Mouse (Mus musculus): ENCODE data around the gene Mobp.
"Not testable (repeated sequence)": the region's sequence is repeated elsewhere in the genome, so short reads cannot be mapped to it uniquely, and the experiment has no call there.

Gene Mobp

DNA sequence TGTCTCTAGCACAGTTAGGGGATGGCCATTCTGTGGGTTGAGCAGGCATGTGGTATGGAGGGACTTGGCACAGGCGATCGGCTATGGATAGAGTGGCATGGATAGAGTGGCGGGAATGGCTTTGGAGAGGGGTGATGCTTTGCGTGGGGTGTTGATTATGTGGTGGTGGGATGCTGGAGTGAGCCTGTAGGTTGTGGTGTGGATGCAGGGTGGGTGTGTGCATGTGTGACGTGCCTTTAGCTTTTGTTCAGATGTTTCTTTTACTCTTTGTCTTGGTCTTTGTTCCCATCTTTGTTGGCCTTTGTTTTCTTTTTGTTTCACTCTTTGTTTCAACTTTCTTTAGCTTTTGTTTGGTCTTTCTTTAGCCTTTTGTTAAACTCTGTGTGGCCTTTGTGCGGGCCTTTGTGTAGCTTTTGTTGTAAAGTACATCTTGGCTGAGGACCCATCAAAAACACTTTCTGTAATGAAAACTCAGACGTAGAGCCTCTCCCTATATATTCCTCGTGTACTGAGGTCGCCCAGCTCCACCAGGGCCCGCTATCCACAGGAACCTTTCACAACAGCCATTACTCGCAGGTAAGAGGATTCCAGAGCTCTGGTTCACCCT is at the start of gene Mobp:
TSS of gene Mobp (plus strand) at position 486 of the 607 bp plus-strand sequence.
- DNase-seq: no peak

DNA sequence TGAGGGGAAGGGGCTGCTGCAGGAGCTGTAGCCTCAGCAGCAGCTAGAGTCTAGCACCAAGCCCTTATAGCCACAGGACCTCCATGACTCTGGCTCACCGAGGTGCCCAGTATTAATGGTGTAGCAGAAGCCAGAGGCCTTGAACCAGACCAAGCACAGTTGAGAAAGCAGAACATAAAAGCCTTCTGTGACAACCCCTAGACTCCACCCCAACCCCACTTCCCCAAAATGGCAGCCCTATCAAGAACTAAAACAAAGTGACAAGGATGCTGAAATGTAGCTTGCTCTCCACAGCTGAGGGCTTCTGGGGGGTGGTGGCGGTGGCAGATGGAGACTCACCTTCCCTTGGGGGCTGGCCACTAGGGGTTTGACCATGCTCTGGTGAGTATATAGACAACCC is 48.3 kb upstream of the Mobp start:
- no peak for DNase-seq

DNA sequence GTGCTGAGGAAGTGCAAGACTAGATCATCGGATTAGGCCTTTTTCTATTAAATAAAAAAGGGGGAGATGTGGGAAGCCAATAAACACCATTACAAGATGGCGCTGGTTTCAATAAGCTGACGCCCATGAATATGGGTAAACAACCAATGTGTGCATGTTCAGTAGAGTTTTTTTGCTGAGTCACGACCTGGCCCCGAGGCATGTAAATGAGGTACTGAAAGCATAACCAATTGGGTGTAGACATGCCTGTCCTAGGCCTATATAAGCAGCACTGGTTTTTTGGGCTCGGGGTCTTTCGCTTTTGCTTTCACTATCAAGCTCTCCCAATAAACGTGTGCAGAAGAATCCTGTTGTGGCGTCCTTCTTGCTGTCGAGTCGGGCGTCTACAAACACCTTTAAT is 40.6 kb upstream of the Mobp start:
- DNase-seq: not testable (repeated sequence)

DNA sequence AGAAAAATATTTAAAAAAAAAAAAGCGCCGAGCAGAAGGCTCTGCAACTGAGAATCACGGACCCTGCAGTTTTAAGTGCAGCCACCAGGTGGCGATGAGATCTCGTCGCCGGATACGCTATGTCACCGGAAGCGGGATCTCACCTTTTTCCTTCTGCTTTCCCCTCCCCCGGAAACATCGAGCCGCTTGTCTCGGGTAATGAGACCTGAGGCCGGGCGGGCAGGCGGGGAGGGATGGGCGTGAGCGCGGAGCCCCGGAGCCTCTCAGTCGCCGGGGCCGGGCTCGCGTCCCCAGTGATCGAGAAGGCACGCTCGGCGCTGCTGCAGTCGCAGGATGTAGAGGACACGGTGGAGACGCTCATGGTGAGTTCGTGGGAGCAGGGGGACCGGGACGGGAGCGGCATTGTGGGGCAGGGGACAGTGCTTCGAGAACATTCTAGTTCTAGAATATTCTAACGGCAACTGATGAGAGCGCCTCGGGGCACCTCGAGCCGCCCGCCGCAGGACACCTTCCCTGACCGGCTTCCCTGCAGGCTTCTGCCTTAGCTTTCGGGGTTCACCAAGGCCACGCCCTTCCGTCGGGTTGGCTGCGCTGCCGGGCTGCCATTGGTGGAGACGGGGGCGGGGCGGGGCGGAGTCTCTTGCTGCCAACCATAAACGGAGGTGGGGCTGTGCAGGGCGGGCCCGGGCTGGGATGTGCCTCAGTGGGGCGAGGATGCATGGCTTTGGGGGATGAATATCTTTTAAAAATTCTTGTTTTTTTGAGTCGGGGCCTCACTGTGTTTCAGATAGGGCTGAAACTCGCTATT is 39.1 kb upstream of the Mobp start, which contains the start of gene Slc25a38:
TSS of gene Slc25a38 (plus strand) at position 164 of the 808 bp plus-strand sequence.
- peak; percentile 96 to 99 for DNase-seq

DNA sequence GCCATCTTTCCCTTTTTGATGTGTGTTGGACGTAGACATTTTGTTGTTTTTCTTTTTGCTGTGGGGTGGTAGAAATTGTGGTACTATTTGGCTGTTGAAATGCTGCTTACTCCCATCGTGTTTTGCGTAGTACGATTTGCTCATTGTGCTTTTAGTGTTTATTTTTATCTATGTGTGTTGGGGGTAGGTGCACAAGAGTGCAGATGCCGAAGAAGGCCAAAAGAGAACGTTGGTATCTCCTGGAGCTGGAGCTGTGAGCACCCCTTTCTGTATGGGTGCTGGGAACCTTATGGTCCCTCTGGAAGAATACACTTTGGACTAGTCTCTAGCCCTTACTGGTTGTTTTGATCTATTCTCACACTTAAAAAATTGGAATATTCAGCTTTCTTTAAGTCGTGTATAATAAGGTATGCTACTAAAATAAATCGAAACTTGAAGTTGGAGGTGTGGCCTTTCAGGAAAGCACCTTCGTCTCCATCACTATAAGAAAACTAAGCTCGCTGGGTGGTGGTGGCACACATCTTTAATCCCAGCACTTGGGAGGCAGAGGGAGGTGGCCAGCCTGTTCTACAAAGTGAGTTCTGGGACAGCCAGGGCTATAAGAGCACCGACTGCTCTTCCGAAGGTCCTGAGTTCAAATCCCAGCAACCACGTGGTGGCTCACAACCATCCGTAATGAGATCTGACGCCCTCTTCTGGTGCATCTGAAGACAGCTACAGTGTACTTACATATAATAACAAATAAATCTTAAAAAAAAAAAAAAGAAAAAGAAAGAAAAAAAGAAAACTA is 38.2 kb upstream of the Mobp start:
- no peak for DNase-seq

DNA sequence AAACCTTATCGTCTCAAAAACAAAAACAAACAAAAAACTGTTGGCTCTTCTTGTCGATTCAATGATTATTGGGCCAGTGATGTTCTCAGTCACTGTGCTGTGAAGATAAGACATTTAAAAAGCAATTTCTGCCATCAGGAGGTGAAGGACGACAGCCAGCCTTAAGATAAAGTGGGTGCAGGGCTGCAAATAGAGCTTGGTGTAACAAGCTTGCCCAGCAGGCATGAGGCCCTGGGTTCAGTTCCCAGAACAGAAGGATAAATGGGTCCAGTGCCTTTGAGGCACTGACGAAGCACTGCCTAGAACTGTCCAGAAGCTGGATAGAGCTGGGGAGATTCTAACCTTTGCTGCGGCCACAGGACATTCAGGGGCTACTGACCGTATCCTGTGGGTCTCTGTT is 37.0 kb upstream of the Mobp start:
- no peak for DNase-seq

DNA sequence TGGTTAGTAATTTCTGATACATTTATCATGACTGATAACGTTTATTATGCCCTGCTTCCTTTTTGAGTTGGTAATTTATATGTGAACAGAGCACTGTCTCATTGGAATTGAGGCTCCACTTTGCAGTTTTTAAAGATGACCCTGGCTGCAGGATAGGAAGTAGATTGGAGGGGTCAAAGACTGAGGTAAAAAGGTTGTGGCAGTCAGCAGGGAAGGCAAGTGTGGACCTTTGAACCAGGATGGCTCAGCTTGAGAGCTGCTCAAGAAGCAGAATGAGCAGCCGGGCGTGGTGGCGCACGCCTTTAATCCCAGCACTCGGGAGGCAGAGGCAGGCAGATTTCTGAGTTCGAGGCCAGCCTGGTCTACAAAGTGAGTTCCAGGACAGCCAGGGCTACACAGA is 36.1 kb upstream of the Mobp start:
- DNase-seq: no peak

DNA sequence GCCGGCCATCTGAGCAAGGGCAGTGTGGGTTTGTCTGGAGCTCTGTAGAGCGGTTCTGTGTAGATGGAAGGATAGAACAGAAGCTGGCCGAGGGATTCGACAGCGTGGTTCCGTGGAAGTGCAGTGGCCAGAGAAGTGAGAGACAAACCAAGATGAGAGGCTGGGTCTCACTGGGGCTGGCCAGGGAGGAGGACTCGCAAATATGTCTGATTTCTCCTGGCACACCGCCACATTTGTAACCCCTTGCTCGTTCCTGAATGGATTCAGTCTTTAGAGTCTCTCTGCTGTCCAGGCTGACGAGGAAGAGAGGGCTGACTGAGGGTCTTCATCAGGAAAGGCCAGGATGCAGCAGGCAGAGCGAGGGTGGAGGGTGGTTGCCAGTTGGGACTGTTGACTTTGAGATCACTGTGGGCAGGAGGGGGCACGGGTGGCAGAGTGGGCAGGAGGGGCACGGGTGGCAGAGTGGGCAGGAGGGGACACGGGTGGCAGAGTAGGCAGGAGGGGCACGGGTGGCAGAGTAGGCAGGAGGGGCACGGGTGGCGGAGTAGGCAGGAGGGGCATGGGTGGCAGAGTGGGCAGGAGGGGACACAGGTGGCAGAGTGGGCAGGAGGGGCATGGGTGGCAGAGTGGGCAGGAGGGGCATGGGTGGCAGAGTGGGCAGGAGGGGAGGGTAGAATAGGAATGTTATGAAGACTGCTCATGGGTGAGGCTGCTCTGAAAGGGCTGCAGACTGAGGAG is 35.3 kb upstream of the Mobp start:
- no peak for DNase-seq

DNA sequence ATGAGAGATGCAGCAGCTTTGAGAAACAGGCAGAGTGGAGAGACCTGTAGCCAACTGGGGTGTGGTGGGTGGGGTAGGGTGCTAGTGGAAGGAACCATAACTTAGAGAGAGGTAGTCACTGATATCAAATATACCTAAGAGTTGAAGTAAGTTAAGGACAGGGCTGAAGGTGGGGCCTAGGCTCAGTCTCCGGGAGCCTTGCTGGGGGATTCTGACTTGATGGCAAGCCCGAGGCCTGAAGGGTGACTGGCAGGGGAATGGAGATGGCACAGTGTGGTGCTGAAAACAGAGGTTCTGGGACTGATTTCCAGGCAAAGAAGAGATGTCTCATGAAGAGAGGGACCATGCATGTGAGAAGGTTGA is 34.7 kb upstream of the Mobp start:
- DNase-seq: no peak

DNA sequence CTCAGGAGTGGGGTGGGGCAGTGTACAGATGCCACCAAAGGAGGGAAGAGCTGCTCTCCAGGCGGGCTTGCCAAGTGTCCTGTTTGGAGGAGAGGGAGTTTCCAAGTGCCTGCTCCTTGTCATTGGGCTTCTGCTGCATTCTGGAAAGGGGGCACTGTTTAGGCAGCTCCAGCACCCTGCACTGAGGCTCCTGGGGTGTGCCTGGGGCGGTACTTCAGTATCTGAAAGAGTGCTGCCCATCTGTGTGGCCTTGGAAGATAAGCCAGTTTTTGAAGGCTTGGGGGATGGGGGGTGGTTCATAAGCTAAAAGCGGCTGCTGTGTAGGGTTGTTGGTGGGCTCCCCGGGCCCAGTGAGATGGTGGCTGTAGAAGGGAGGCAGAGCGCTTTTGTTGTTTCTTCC is 33.9 kb upstream of the Mobp start:
- DNase-seq: no peak

DNA sequence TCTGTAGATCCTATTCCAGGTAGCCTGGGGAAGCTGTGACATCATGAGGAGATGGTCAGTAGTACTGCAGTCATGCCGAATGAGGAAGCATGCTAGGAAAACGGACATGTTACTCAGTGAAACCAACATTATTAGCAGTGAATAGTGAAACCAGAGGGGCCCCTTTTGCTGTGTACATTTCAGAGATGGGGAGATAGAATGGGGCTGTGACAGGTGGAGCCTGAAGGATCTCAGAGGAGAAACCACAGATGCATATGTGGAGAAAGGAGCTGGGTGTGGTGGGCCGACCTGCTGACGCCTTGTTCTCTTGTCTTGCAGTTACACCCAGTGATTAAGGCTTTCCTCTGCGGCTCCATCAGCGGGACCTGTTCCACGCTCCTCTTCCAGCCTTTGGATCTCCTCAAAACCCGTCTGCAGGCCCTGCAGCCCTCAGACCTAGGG is 33.3 kb upstream of the Mobp start:
- no peak for DNase-seq

DNA sequence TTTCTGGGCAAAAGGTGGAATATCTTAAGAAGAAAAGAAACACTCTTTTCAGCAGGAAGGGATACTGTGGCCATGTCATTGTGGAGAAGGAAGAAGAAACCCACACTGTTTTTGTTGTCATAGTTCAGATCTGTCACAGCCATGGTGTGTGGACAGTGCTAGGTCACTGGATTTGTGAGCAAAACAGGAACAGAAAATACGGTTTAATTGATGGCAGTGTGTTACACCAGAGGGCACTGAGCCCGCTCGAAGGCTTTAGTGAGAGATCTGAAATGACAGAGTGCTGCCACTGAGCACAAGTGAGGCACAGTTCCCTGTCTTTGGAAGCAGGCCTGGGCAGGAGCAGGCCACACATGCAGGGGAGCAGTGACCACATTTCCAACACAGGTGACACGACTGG is 31.3 kb upstream of the Mobp start:
- DNase-seq: no peak

DNA sequence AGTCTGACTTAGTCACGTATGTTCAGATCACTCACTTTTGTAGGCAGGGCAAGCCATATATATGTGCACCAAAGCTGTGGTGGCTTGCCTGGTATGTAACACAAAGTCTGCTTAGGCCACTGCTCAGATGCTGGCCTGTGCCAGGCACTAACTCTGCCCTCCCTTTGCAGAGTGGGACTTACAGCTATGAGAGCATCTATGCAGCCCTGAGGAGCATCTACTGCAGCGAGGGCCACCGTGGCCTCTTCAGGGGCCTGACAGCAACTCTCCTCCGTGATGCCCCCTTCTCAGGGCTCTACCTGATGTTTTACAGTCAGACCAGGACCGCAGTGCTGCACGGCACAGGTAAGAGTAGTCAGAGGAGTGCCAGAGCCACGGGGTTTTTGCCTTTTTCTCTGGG is 29.0 kb upstream of the Mobp start:
- DNase-seq: no peak

DNA sequence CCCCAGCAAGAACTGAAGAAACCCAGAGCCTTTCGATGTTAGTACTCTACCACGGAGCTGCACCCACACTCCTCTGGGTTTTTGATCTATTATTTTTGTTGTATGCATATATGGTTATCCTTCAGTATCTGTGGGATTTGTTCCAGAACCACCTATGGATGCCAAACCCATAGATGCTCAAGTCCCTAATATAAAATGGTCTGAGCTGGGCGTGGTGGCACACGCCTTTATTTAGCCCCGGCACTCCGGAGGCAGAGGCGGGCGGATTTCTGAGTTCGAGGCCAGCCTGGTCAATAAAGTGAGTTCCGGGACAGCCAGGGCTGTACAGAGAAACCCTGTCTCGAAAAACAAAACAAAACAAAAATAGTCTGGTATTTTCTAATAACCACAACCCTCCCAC is 22.6 kb upstream of the Mobp start:
- DNase-seq: no peak

DNA sequence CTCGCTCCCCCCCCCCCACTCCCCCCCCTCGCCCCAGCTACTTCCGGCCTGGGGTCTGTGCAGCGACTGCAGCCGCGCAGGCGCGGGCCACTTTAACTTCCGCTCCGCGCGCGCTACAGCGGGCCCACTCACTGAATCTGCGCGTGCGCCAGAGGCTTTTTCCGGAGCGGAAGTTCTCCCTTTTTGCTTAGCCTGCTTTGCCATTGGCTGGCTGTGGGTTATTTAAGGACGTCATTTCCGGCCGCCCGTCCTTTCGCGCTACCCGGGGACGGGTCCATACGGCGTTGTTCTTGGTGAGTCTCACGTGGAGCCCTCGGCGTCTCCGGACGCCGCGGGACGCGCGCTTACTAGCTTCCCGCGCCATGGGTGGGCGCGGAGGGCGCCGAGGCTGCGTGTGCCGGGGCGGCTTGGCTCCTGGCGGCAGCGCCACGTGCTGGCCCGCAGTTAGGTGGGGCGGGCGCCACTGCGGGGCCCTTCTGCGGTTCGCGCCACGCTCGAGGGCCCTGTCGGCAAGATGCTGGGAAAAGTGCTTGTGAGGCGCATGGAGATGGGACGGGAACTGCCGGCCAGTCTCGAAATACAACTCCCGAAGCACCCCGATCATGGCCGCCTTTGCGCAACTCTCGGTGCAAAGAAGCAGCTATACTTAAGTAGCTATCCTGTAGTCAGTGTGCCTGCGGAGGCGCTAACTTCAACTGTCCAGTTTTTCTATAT is 21.8 kb upstream of the Mobp start, which contains the start of gene Rpsa:
TSS of gene Rpsa (plus strand) at position 152 of the 714 bp plus-strand sequence.
- DNase-seq: peak; percentile 97 to 98

DNA sequence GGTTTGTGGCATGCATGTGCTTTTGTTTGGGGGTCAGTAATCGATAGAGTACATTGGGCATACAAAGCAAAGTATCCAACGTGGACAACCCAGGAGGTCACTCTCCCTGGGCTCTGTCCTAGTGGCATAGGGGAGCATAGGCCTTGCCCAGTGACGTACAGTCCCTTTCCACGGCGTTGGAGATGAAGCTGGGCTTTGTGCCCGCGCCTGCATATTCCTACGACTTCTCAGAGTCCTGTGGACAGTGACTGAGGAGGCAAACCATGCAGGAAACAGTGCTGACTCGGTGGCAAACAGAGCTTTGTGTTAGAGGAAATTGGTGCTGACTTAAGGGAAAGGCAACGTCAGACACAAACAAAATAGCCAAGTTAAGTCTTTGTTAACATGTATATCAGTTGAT is 20.2 kb upstream of the Mobp start:
- no peak for DNase-seq

DNA sequence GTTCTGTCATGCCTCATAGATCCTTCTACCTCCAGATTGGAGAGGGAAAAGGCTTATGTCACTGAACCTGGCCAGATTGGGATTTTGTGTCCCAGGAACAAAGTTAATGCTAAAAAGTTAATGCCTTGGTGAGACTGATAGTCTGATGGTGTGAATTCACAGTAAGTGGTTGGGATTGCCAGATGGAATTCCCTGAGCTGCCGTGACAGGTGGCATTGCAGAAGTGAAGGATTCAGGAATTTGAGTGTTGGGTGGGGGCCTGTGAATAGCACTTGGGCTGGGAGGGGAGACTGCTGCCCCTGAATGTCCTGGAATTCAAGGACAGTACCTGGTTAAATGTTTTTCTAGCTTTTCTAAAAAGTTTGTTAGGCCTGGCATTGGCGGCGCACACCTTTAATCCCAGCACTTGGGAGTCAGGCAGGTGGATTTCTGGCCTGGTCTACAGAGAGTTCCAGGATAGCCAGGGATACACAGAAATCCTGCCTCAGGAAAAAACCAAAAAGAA is 17.7 kb upstream of the Mobp start:
- DNase-seq: no peak

DNA sequence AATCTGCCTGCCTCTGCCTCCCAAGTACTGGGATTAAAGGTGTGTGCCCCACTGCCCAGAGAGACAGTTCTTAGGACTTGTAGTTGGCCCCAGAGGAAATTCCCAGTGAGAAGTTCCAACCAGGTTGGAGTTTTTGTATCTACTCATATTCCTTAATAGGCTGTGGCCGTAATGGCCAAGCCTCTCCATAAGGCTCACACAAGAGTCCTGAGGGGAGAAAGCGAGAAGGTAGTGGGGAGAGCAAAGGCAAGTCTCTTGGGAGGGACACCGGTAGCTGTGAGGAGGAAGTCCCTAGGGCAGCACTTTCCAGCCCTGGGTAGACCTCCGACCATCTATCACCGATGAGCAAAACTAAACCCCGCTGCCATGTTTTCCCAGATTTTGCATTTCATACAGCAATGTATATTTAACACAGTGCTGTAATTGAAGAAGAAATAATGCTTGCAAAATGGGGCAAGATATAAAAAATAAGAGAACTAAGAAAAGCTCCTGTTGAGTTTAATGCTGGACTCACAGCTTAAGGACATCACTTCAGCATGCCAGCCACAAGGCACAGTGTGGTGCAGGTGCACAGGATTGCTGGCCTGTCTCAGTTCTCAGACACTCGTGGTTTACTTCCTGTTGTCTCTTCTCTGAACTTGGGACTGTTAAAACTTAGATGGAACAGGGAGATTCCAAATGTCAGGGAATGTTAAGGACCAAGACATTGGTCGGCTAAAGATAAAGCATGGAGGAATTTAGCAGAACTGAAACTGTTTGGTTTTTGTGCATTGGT is 16.3 kb upstream of the Mobp start:
- DNase-seq: no peak

DNA sequence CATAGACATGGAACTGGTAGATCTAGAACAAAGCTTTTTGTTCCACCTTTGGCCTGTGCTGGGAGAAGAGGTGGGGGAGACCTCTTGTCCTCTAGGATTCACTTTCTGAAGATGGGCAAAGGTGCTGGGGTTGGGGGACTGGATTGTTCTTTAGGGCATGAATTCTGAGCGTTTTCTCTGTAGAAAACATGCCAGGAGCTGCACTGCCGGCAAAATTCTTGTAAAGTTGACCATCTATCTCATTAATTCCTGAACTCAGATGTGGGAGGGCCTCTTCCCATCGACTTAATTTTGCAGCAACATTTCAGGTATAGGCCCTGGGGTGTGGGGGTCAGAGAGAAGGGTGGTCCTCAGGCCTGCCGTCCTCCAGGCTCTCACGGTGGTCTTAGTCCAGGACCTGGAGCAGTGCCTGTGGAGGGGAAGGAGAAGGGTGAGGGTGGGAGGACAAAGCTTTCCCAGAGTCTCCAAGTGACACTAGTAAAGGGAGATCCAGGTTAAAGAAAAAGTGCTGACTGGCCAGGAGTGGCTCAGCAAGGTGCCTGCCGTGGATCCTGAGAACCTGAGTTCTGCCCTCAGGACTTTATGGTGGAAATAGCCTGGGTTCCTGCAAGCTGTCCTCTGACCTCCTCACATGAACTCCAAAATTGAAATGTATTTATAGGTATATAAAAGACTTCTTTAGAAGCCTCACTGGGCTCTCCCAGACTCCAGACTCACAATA is 15.6 kb upstream of the Mobp start:
- no peak for DNase-seq

DNA sequence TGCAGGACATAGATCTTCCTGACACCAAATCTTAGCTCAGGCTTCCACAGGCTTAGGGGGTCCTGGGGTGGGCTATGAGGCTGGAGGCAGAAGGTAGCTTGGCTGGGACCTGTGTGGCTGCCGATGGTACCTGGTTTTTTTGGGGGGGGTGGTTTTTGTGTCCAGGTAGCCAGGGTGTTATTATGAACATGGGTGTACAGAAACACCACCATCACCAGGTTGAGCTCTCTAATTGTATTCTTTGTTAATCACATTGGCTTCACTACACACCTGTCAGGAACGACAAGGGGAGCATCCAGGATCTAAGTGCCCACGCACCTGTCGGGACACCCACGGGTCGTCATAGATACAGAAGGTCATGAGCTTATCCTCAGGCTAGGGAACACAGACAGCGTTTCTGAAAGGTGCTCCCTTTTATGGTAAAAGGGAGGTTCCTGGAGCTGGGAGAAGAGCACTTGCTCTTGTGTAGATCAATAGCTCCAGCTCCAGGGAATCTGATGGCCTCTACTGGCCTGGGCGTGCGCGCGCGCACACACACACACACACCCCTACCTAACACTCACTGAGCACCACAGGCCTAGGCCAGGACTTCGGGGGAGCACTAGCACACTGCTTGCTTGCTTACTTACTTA is 14.9 kb upstream of the Mobp start:
- no peak for DNase-seq
